Mouse (Mus musculus): ENCODE data around the gene Cacna2d3. TPM values are rescaled to one million over a fixed set of nuclear protein-coding genes. Genes with fewer than 3 reads are reported as not detected.

Gene Cacna2d3
- polyA plus RNA-seq, 1 experiment from 2014 or later = 2.0 TPM

- DNase-seq (ENCODE audit: low spot score) = peak; percentile 28
- H3K4me1 ChIP-seq (ENCODE audit: control insufficient read depth, insufficient read depth, low read length) = peaks cover 10% of the 10 kb centered on the region
- no peak overlapping the region for H3K4me3 ChIP-seq (ENCODE audit: low read depth, low read length)
- H3K27me3 ChIP-seq (ENCODE audit: control insufficient read depth, insufficient read depth, low read length) = no peaks in the 10 kb centered on the region
- no peak for ATAC-seq (ENCODE audit: insufficient number of reproducible peaks, low FRiP score, low TSS enrichment, low read depth)
- no peaks in the 10 kb centered on the region for H3K36me3 ChIP-seq (ENCODE audit: control insufficient read depth, insufficient read depth, low read length)
- 15% methylated on average over 5 of the region's 5 CpGs for WGBS
- no peak overlapping the region for H3K4me2 ChIP-seq (ENCODE audit: low read depth, severe bottlenecking)
- H3K9ac ChIP-seq (ENCODE audit: low read length) = no peak overlapping the region
- H3K9me3 ChIP-seq (ENCODE audit: control insufficient read depth, low read length) = no peaks in the 10 kb centered on the region
- no peak overlapping the region for H3K27ac ChIP-seq (replicated peaks; ENCODE audit: low read depth, low read length)
Observed at GRCm38 (mm10) chr14:29015896-29016295, 705.8 kb downstream of the Cacna2d3 start.

- 79% methylated on average over 2 of the region's 2 CpGs for WGBS
- ATAC-seq (ENCODE audit: insufficient number of reproducible peaks, low FRiP score, low TSS enrichment, low read depth) = no peak
- no peak overlapping the region for H3K4me3 ChIP-seq (ENCODE audit: low read depth, low read length)
Observed at GRCm38 (mm10) chr14:29014680-29015079, 707.0 kb downstream of the Cacna2d3 start.

GRCm38 (mm10) chr14:29013161-29013560 lies 708.5 kb downstream of the Cacna2d3 start:
- Histone ChIP-seq H3K4me2 (ENCODE audit: low read depth, severe bottlenecking) (no peak overlapping the region), H3K9ac (ENCODE audit: low read length) (no peak overlapping the region), H3K36me3 (ENCODE audit: control insufficient read depth, insufficient read depth, low read length) (no peaks in the 10 kb centered on the region), H3K4me1 (ENCODE audit: control insufficient read depth, insufficient read depth, low read length) (peaks cover 10% of the 10 kb centered on the region), H3K9me3 (ENCODE audit: control insufficient read depth, low read length) (no peaks in the 10 kb centered on the region), H3K27ac (replicated peaks; ENCODE audit: low read depth, low read length) (no peak overlapping the region), H3K4me3 (ENCODE audit: low read depth, low read length) (no peak overlapping the region), H3K27me3 (ENCODE audit: control insufficient read depth, insufficient read depth, low read length) (no peaks in the 10 kb centered on the region)
- no peak for DNase-seq (ENCODE audit: low spot score)
- WGBS = 89% methylated on average over 3 of the region's 3 CpGs
- no peak for ATAC-seq (ENCODE audit: insufficient number of reproducible peaks, low FRiP score, low TSS enrichment, low read depth)

More at GRCm38 (mm10) chr14:29014680-29015079, 707.0 kb downstream of the Cacna2d3 start:
- H3K27me3 ChIP-seq (ENCODE audit: control insufficient read depth, insufficient read depth, low read length) = no peaks in the 10 kb centered on the region
- H3K36me3 ChIP-seq (ENCODE audit: control insufficient read depth, insufficient read depth, low read length) = no peaks in the 10 kb centered on the region
- DNase-seq (ENCODE audit: low spot score) = no peak
- peaks cover 10% of the 10 kb centered on the region for H3K4me1 ChIP-seq (ENCODE audit: control insufficient read depth, insufficient read depth, low read length)
- H3K4me2 ChIP-seq (ENCODE audit: low read depth, severe bottlenecking) = no peak overlapping the region
- no peak overlapping the region for H3K27ac ChIP-seq (replicated peaks; ENCODE audit: low read depth, low read length)
- H3K9me3 ChIP-seq (ENCODE audit: control insufficient read depth, low read length) = no peaks in the 10 kb centered on the region
- H3K9ac ChIP-seq (ENCODE audit: low read length) = no peak overlapping the region

GRCm38 (mm10) chr14:29009644-29010043 lies 712.0 kb downstream of the Cacna2d3 start:
- H3K4me2 ChIP-seq (ENCODE audit: low read depth, severe bottlenecking) = no peak overlapping the region
- ATAC-seq (ENCODE audit: insufficient number of reproducible peaks, low FRiP score, low TSS enrichment, low read depth) = no peak
- WGBS = 96% methylated on average over 4 of the region's 4 CpGs
- no peaks in the 10 kb centered on the region for H3K27me3 ChIP-seq (ENCODE audit: control insufficient read depth, insufficient read depth, low read length)
- no peaks in the 10 kb centered on the region for H3K9me3 ChIP-seq (ENCODE audit: control insufficient read depth, low read length)
- H3K4me3 ChIP-seq (ENCODE audit: low read depth, low read length) = no peak overlapping the region
- no peak overlapping the region for H3K9ac ChIP-seq (ENCODE audit: low read length)
- no peaks in the 10 kb centered on the region for H3K4me1 ChIP-seq (ENCODE audit: control insufficient read depth, insufficient read depth, low read length)
- DNase-seq (ENCODE audit: low spot score) = no peak
- H3K27ac ChIP-seq (replicated peaks; ENCODE audit: low read depth, low read length) = no peak overlapping the region
- no peaks in the 10 kb centered on the region for H3K36me3 ChIP-seq (ENCODE audit: control insufficient read depth, insufficient read depth, low read length)

GRCm38 (mm10) chr14:29005228-29005840 lies 716.3 kb downstream of the Cacna2d3 start:
- Histone ChIP-seq H3K4me3 (ENCODE audit: low read depth, low read length) (no peak overlapping the region), H3K4me2 (ENCODE audit: low read depth, severe bottlenecking) (no peak overlapping the region), H3K4me1 (ENCODE audit: control insufficient read depth, insufficient read depth, low read length) (no peaks in the 10 kb centered on the region), H3K9me3 (ENCODE audit: control insufficient read depth, low read length) (no peaks in the 10 kb centered on the region), H3K27ac (replicated peaks; ENCODE audit: low read depth, low read length) (no peak overlapping the region), H3K27me3 (ENCODE audit: control insufficient read depth, insufficient read depth, low read length) (no peaks in the 10 kb centered on the region), H3K9ac (ENCODE audit: low read length) (no peak overlapping the region), H3K36me3 (ENCODE audit: control insufficient read depth, insufficient read depth, low read length) (no peaks in the 10 kb centered on the region)
- WGBS = 81% methylated on average over 4 of the region's 5 CpGs
- DNase-seq (ENCODE audit: low spot score) = no peak
- ATAC-seq (ENCODE audit: insufficient number of reproducible peaks, low FRiP score, low TSS enrichment, low read depth) = no peak

- H3K27ac ChIP-seq (replicated peaks; ENCODE audit: low read depth, low read length) = no peak overlapping the region
- H3K9ac ChIP-seq (ENCODE audit: low read length) = no peak overlapping the region
- no peak overlapping the region for H3K4me3 ChIP-seq (ENCODE audit: low read depth, low read length)
- 93% methylated on average over 3 of the region's 3 CpGs for WGBS
- no peaks in the 10 kb centered on the region for H3K36me3 ChIP-seq (ENCODE audit: control insufficient read depth, insufficient read depth, low read length)
- H3K4me2 ChIP-seq (ENCODE audit: low read depth, severe bottlenecking) = no peak overlapping the region
- H3K9me3 ChIP-seq (ENCODE audit: control insufficient read depth, low read length) = no peaks in the 10 kb centered on the region
- ATAC-seq (ENCODE audit: insufficient number of reproducible peaks, low FRiP score, low TSS enrichment, low read depth) (no peak), DNase-seq (ENCODE audit: low spot score) (no peak)
- no peaks in the 10 kb centered on the region; the same call in 1 of the 2 replicates for H3K4me1 ChIP-seq (ENCODE audit: control insufficient read depth, insufficient read depth, low read length)
- no peaks in the 10 kb centered on the region for H3K27me3 ChIP-seq (ENCODE audit: control insufficient read depth, insufficient read depth, low read length)
Observed at GRCm38 (mm10) chr14:28996569-28996968, 725.1 kb downstream of the Cacna2d3 start.

GRCm38 (mm10) chr14:28988211-28988900 lies 733.3 kb downstream of the Cacna2d3 start:
- 83% methylated on average over 7 of the region's 7 CpGs for WGBS
- Histone ChIP-seq H3K9me3 (ENCODE audit: control insufficient read depth, low read length) (no peaks in the 10 kb centered on the region), H3K27me3 (ENCODE audit: control insufficient read depth, insufficient read depth, low read length) (no peaks in the 10 kb centered on the region), H3K36me3 (ENCODE audit: control insufficient read depth, insufficient read depth, low read length) (no peaks in the 10 kb centered on the region), H3K4me1 (ENCODE audit: control insufficient read depth, insufficient read depth, low read length) (no peaks in the 10 kb centered on the region), H3K4me2 (ENCODE audit: low read depth, severe bottlenecking) (no peak overlapping the region), H3K9ac (ENCODE audit: low read length) (no peak overlapping the region), H3K4me3 (ENCODE audit: low read depth, low read length) (no peak overlapping the region), H3K27ac (replicated peaks; ENCODE audit: low read depth, low read length) (no peak overlapping the region)
- DNase-seq (ENCODE audit: low spot score) = no peak
- no peak for ATAC-seq (ENCODE audit: insufficient number of reproducible peaks, low FRiP score, low TSS enrichment, low read depth)

- no peak overlapping the region for H3K9ac ChIP-seq (ENCODE audit: low read length)
- H3K4me1 ChIP-seq (ENCODE audit: control insufficient read depth, insufficient read depth, low read length) = peaks cover 9% of the 10 kb centered on the region
- DNase-seq (ENCODE audit: low spot score) (no peak), ATAC-seq (ENCODE audit: insufficient number of reproducible peaks, low FRiP score, low TSS enrichment, low read depth) (no peak)
- H3K9me3 ChIP-seq (ENCODE audit: control insufficient read depth, low read length) = no peaks in the 10 kb centered on the region
- no peak overlapping the region for H3K4me2 ChIP-seq (ENCODE audit: low read depth, severe bottlenecking)
- WGBS = 79% methylated on average over 2 of the region's 2 CpGs
- H3K36me3 ChIP-seq (ENCODE audit: control insufficient read depth, insufficient read depth, low read length) = no peaks in the 10 kb centered on the region
- H3K27me3 ChIP-seq (ENCODE audit: control insufficient read depth, insufficient read depth, low read length) = no peaks in the 10 kb centered on the region
- H3K4me3 ChIP-seq (ENCODE audit: low read depth, low read length) = no peak overlapping the region
- no peak overlapping the region for H3K27ac ChIP-seq (replicated peaks; ENCODE audit: low read depth, low read length)
Observed at GRCm38 (mm10) chr14:28984276-28984675, 737.4 kb downstream of the Cacna2d3 start.
